Mouse (Mus musculus) brain, embryonic 14.5 days (tissue): ENCODE results near the gene Mum1.

Source experiments
- CTCF ChIP-seq: fragments of 200-500 bp; IDR thresholded peaks from 2 replicates; pipeline ENCODE4 v1.5.1; 2012; ENCODE audit warnings: inconsistent platforms, mild to moderate bottlenecking, moderate library complexity, borderline replicate concordance; ENCODE audit not compliant: insufficient read depth, insufficient read length; ENCODE audit errors: extremely low read depth
- POLR2A ChIP-seq: fragments of 200-500 bp; IDR thresholded peaks from 2 replicates; pipeline ENCODE4 v1.6.1; 2012; ENCODE audit warnings: mild to moderate bottlenecking, inconsistent platforms, borderline replicate concordance; ENCODE audit not compliant: poor library complexity, insufficient read depth, insufficient read length, severe bottlenecking; ENCODE audit errors: extremely low read depth

GRCm38 (mm10) chr10:80255881-80256535, 29.8 kb downstream of the Mum1 start:
- TF ChIP-seq CTCF, result no peak
- TF ChIP-seq POLR2A, result no peak
